Mouse (Mus musculus): Measurements from ENCODE around the gene A730049H05Rik. TPM values are rescaled to one million over a fixed set of nuclear protein-coding genes. Genes with fewer than 3 reads are reported as not detected.

The A730049H05Rik gene
- total RNA-seq, 2 experiments from 2014 or later: 0.16 to 0.20 TPM

GRCm38 (mm10) chr6:92878771-92879170, 62.5 kb downstream of the A730049H05Rik start:
- no peak for DNase-seq (ENCODE audit: low spot score in 2 of 2)

- DNase-seq (ENCODE audit: low spot score in 2 of 2): no peak
Measured at GRCm38 (mm10) chr6:92879700-92880265, 63.5 kb downstream of the A730049H05Rik start.

GRCm38 (mm10) chr6:92882446-92882845, 66.2 kb downstream of the A730049H05Rik start:
- DNase-seq (ENCODE audit: low spot score in 2 of 2): no peak

- no peak for DNase-seq (ENCODE audit: low spot score in 2 of 2)
Measured at GRCm38 (mm10) chr6:92883131-92883900, 67.0 kb downstream of the A730049H05Rik start.

- no peak for DNase-seq (ENCODE audit: low spot score in 2 of 2)
Measured at GRCm38 (mm10) chr6:92891535-92891934, 75.3 kb downstream of the A730049H05Rik start.

Other genes with a start within 250 kb of the A730049H05Rik start
- gene Prickle2, start 110.3 kb upstream of the A730049H05Rik start, total RNA-seq (2021): 100 to 1,000 TPM; 118 to 121 TPM
- gene Gm15737, start 52.9 kb downstream of the A730049H05Rik start, total RNA-seq (2021): not detected
- 10 to 100 TPM; 14.0 to 14.9 TPM for gene Adamts9, start 127.0 kb downstream of the A730049H05Rik start, total RNA-seq (2021)